Mouse (Mus musculus): ENCODE results near the gene Armh3. TPM values are rescaled to one million over a fixed set of nuclear protein-coding genes. Genes with fewer than 3 reads are reported as not detected.

The Armh3 gene
- polyA plus RNA-seq, 1 experiment from 2014 or later, result 7.5 TPM

- no peak overlapping the region for H3K27ac ChIP-seq (replicated peaks)
- H3K4me2 ChIP-seq (replicated peaks; ENCODE audit: low read depth), result no peak overlapping the region
- no peak overlapping the region for H3K9ac ChIP-seq (ENCODE audit: low read length)
- no peaks in the 10 kb centered on the region for H3K4me1 ChIP-seq (replicated peaks; ENCODE audit: control insufficient read depth, insufficient read depth)
- H3K4me3 ChIP-seq (ENCODE audit: low read depth, low read length), result no peak overlapping the region
- H3K36me3 ChIP-seq (ENCODE audit: control insufficient read depth, insufficient read depth, low read length), result peaks cover 28% of the 10 kb centered on the region
- WGBS, result 90% methylated on average over 10 of the region's 10 CpGs
- no peak for DNase-seq (ENCODE audit: low spot score)
- no peak for ATAC-seq (ENCODE audit: low FRiP score, low TSS enrichment)
- no peaks in the 10 kb centered on the region for H3K27me3 ChIP-seq (ENCODE audit: control insufficient read depth, insufficient read depth, low read length)
- no peaks in the 10 kb centered on the region for H3K9me3 ChIP-seq (ENCODE audit: control insufficient read depth, low read length)
- TF ChIP-seq CTCF (IDR thresholded peaks at IDR 0.05; ENCODE audit: low read depth) (no peak), EP300 (optimal IDR thresholded peaks at IDR 0.05) (no peak)
Observed at GRCm38 (mm10) chr19:46030196-46030983, 32.1 kb upstream of the Armh3 start.

- Histone ChIP-seq H3K36me3 (ENCODE audit: control insufficient read depth, insufficient read depth, low read length) (peaks cover 21% of the 10 kb centered on the region), H3K4me1 (replicated peaks; ENCODE audit: control insufficient read depth, insufficient read depth) (no peaks in the 10 kb centered on the region), H3K27ac (replicated peaks) (no peak overlapping the region), H3K27me3 (ENCODE audit: control insufficient read depth, insufficient read depth, low read length) (no peaks in the 10 kb centered on the region), H3K4me3 (ENCODE audit: low read depth, low read length) (no peak overlapping the region), H3K9me3 (ENCODE audit: control insufficient read depth, low read length) (no peaks in the 10 kb centered on the region), H3K4me2 (replicated peaks; ENCODE audit: low read depth) (no peak overlapping the region), H3K9ac (ENCODE audit: low read length) (no peak overlapping the region)
- 64% methylated on average over 1 of the region's 1 CpGs for WGBS
- ATAC-seq (ENCODE audit: low FRiP score, low TSS enrichment) (no peak), DNase-seq (ENCODE audit: low spot score) (no peak)
- TF ChIP-seq CTCF (IDR thresholded peaks at IDR 0.05; ENCODE audit: low read depth), result no peak
- TF ChIP-seq EP300 (optimal IDR thresholded peaks at IDR 0.05), result no peak
Observed at GRCm38 (mm10) chr19:46029652-46030051, 31.4 kb upstream of the Armh3 start.

GRCm38 (mm10) chr19:46028747-46029320 is 30.5 kb upstream of the Armh3 start:
- Histone ChIP-seq H3K27me3 (ENCODE audit: control insufficient read depth, insufficient read depth, low read length) (no peaks in the 10 kb centered on the region), H3K4me3 (ENCODE audit: low read depth, low read length) (no peak overlapping the region), H3K4me1 (replicated peaks; ENCODE audit: control insufficient read depth, insufficient read depth) (no peaks in the 10 kb centered on the region), H3K27ac (replicated peaks) (no peak overlapping the region), H3K4me2 (replicated peaks; ENCODE audit: low read depth) (no peak overlapping the region), H3K9me3 (ENCODE audit: control insufficient read depth, low read length) (no peaks in the 10 kb centered on the region), H3K9ac (ENCODE audit: low read length) (no peak overlapping the region), H3K36me3 (ENCODE audit: control insufficient read depth, insufficient read depth, low read length) (peaks cover 13% of the 10 kb centered on the region)
- ATAC-seq (ENCODE audit: low FRiP score, low TSS enrichment) (no peak), DNase-seq (ENCODE audit: low spot score) (no peak)
- WGBS, result 72% methylated on average over 11 of the region's 11 CpGs
- TF ChIP-seq CTCF (IDR thresholded peaks at IDR 0.05; ENCODE audit: low read depth), result peak; percentile 65
- TF ChIP-seq EP300 (optimal IDR thresholded peaks at IDR 0.05), result no peak

DNA sequence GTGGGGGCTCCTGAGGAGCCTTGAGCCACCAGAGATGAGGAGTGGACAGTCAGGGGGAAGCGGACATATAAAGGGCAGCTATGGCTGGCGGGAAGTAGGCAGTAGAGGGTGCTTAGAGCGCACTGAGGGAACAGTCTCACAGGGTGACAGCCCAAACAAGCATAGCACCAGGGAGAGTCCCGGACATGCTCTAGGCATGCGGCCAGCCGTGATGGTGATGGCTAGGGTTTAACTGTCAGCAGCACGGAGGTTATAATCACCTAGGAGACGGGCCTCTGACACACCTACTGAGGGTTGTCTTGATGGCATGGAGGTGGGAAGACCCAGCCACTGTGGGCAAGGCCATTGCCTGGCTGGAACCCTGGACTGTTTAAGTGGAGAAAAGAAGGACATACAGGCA is 28.3 kb upstream of the Armh3 start:
- ATAC-seq (ENCODE audit: low FRiP score, low TSS enrichment), result 0 out of 2 replicates have a peak, but pooled peaks have one; percentile 6

GRCm38 (mm10) chr19:46024959-46025358 is 26.7 kb upstream of the Armh3 start:
- H3K4me3 ChIP-seq (ENCODE audit: low read depth, low read length), result no peak overlapping the region
- no peak overlapping the region for H3K9ac ChIP-seq (ENCODE audit: low read length)
- H3K36me3 ChIP-seq (ENCODE audit: control insufficient read depth, insufficient read depth, low read length), result no peaks in the 10 kb centered on the region
- peak; percentile 51 for TF ChIP-seq EP300 (optimal IDR thresholded peaks at IDR 0.05)
- no peak for TF ChIP-seq CTCF (IDR thresholded peaks at IDR 0.05; ENCODE audit: low read depth)
- WGBS, result 52% methylated on average over 6 of the region's 6 CpGs
- no peaks in the 10 kb centered on the region for H3K27me3 ChIP-seq (ENCODE audit: control insufficient read depth, insufficient read depth, low read length)
- no peak overlapping the region for H3K4me2 ChIP-seq (replicated peaks; ENCODE audit: low read depth)
- peak overlapping the region; percentile 65 for H3K27ac ChIP-seq (replicated peaks)
- no peaks in the 10 kb centered on the region for H3K9me3 ChIP-seq (ENCODE audit: control insufficient read depth, low read length)
- no peaks in the 10 kb centered on the region for H3K4me1 ChIP-seq (replicated peaks; ENCODE audit: control insufficient read depth, insufficient read depth)
- peak; percentile 81 for DNase-seq (ENCODE audit: low spot score)
- peak; percentile 90 for ATAC-seq (ENCODE audit: low FRiP score, low TSS enrichment)

More for the DNA sequence above, 28.3 kb upstream of the Armh3 start:
- no peak for DNase-seq (ENCODE audit: low spot score)
- Histone ChIP-seq H3K4me2 (replicated peaks; ENCODE audit: low read depth) (no peak overlapping the region), H3K36me3 (ENCODE audit: control insufficient read depth, insufficient read depth, low read length) (0 out of 2 replicates have a peak, but pooled peaks cover 2% of the 10 kb centered on the region), H3K4me1 (replicated peaks; ENCODE audit: control insufficient read depth, insufficient read depth) (no peaks in the 10 kb centered on the region), H3K9ac (ENCODE audit: low read length) (no peak overlapping the region), H3K4me3 (ENCODE audit: low read depth, low read length) (no peak overlapping the region), H3K9me3 (ENCODE audit: control insufficient read depth, low read length) (no peaks in the 10 kb centered on the region), H3K27me3 (ENCODE audit: control insufficient read depth, insufficient read depth, low read length) (no peaks in the 10 kb centered on the region), H3K27ac (replicated peaks) (no peak overlapping the region)
- TF ChIP-seq EP300 (optimal IDR thresholded peaks at IDR 0.05) (no peak), CTCF (IDR thresholded peaks at IDR 0.05; ENCODE audit: low read depth) (no peak)
- 47% methylated on average over 8 of the region's 8 CpGs for WGBS

DNA sequence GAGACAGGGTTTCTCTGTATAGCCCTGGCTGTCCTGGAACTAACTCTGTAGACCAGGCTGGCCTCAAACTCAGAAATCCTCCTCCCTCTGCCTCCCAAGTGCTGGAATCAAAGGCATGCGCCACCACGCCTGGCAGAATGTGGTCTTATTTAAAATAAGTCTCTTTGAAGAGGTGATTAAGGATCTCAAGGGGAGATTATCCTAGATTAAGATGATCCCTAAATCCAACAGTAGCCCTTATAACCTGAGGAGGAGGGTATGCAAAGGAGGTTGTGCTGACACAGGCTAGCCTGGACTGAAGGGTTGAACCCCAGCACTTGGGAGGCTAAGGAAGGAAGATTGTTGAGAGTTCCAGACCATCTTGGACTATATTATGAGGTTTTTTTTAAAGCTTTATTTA is 17.7 kb upstream of the Armh3 start:
- TF ChIP-seq CTCF (IDR thresholded peaks at IDR 0.05; ENCODE audit: low read depth) (no peak), EP300 (optimal IDR thresholded peaks at IDR 0.05) (no peak)
- no peaks in the 10 kb centered on the region for H3K36me3 ChIP-seq (ENCODE audit: control insufficient read depth, insufficient read depth, low read length)
- H3K4me2 ChIP-seq (replicated peaks; ENCODE audit: low read depth), result no peak overlapping the region
- WGBS, result 73% methylated on average over 2 of the region's 2 CpGs
- ATAC-seq (ENCODE audit: low FRiP score, low TSS enrichment), result no peak
- H3K4me3 ChIP-seq (ENCODE audit: low read depth, low read length), result no peak overlapping the region
- DNase-seq (ENCODE audit: low spot score), result no peak
- H3K9ac ChIP-seq (ENCODE audit: low read length), result no peak overlapping the region
- no peaks in the 10 kb centered on the region for H3K9me3 ChIP-seq (ENCODE audit: control insufficient read depth, low read length)
- no peaks in the 10 kb centered on the region for H3K4me1 ChIP-seq (replicated peaks; ENCODE audit: control insufficient read depth, insufficient read depth)
- no peaks in the 10 kb centered on the region for H3K27me3 ChIP-seq (ENCODE audit: control insufficient read depth, insufficient read depth, low read length)
- H3K27ac ChIP-seq (replicated peaks), result no peak overlapping the region
